Mouse (Mus musculus) gastrocnemius, postnatal 36 days (tissue): ENCODE results near the gene Rnpep. TPM values are rescaled to one million over a fixed set of nuclear protein-coding genes. Genes with fewer than 3 reads are reported as not detected.
"Not testable (repeated sequence)": the region's sequence is repeated elsewhere in the genome, so short reads cannot be mapped to it uniquely, and the experiment has no call there.

ENCODE experiments used
- DNase-seq, 2 experiments: peaks; one replicate each; pipeline ENCODE4 v3.0.0; 2022
- intact Hi-C: fragments of 180-260 bp; cut with DNase I; formaldehyde crosslinking; loops from one replicate; pipeline ENCODE4 v1.15.1; 2025
- total RNA-seq, 2 experiments: library from RNA; stranded (reverse); gene quantifications; 2 replicates each; pipeline ENCODE4 v1.2.3; 2021

Rnpep gene
- total RNA-seq, 2 experiments from 2014 or later = 11.1 to 11.3 TPM

- intact Hi-C loops = no loop called here
- DNase-seq = no peak
Measured at GRCm38 (mm10) chr1:135262329-135262728, 21.6 kb downstream of the Rnpep start.

- intact Hi-C loops = no loop called here
Measured at GRCm38 (mm10) chr1:135260931-135261330, 23.0 kb downstream of the Rnpep start.

GRCm38 (mm10) chr1:135259128-135259436 lies 24.8 kb downstream of the Rnpep start:
- intact Hi-C loops = loop anchor here (1.0 to 2.0 kb wide), 2 partner anchors 87 to 110 kb away; no protein-coding TSS in a partner anchor
- DNase-seq = peak; percentile 49 to 73

More at GRCm38 (mm10) chr1:135260931-135261330, 23.0 kb downstream of the Rnpep start:
- DNase-seq = no peak

GRCm38 (mm10) chr1:135258380-135259127 lies 25.3 kb downstream of the Rnpep start, which contains the start of gene Elf3:
Gene Elf3, minus strand, starts transcription at chr1:135258568.
- DNase-seq = no peak
- intact Hi-C loops = loop anchor here (1.0 to 2.0 kb wide), 2 partner anchors 86 to 110 kb away; no protein-coding TSS in a partner anchor

GRCm38 (mm10) chr1:135256299-135256698 lies 27.6 kb downstream of the Rnpep start:
- DNase-seq = no peak
- intact Hi-C loops = no loop called here

- intact Hi-C loops = no loop called here
- DNase-seq = no peak
Measured at GRCm38 (mm10) chr1:135252854-135253253, 31.0 kb downstream of the Rnpep start.

- intact Hi-C loops = no loop called here
- no peak for DNase-seq
Measured at GRCm38 (mm10) chr1:135251405-135251804, 32.5 kb downstream of the Rnpep start.

GRCm38 (mm10) chr1:135250706-135251105 lies 33.2 kb downstream of the Rnpep start:
- no peak for DNase-seq
- intact Hi-C loops = no loop called here

- no peak for DNase-seq
- intact Hi-C loops = no loop called here
Measured at GRCm38 (mm10) chr1:135248434-135248850, 35.4 kb downstream of the Rnpep start.

GRCm38 (mm10) chr1:135244014-135244413 lies 39.9 kb downstream of the Rnpep start:
- no peak for DNase-seq
- intact Hi-C loops = no loop called here

GRCm38 (mm10) chr1:135240206-135240605 lies 43.7 kb downstream of the Rnpep start:
- DNase-seq, intact Hi-C loops: not testable (repeated sequence)

- intact Hi-C loops = no loop called here
- DNase-seq = no peak
Measured at GRCm38 (mm10) chr1:135237131-135237851, 46.6 kb downstream of the Rnpep start.

GRCm38 (mm10) chr1:135234771-135235170 lies 49.1 kb downstream of the Rnpep start:
- intact Hi-C loops = no loop called here
- DNase-seq = no peak

GRCm38 (mm10) chr1:135233961-135234360 lies 49.9 kb downstream of the Rnpep start:
- no peak for DNase-seq
- intact Hi-C loops = no loop called here

GRCm38 (mm10) chr1:135231878-135232277 lies 52.0 kb downstream of the Rnpep start:
- intact Hi-C loops = not testable (repeated sequence)

GRCm38 (mm10) chr1:135227339-135227950 lies 56.4 kb downstream of the Rnpep start:
- intact Hi-C loops = no loop called here

More at GRCm38 (mm10) chr1:135231878-135232277, 52.0 kb downstream of the Rnpep start:
- DNase-seq = not testable (repeated sequence)

GRCm38 (mm10) chr1:135224981-135225604 lies 58.8 kb downstream of the Rnpep start:
- intact Hi-C loops = no loop called here
- DNase-seq = no peak

More at GRCm38 (mm10) chr1:135227339-135227950, 56.4 kb downstream of the Rnpep start:
- DNase-seq = no peak

GRCm38 (mm10) chr1:135224147-135224546 lies 59.7 kb downstream of the Rnpep start:
- intact Hi-C loops = no loop called here
- DNase-seq = no peak

- intact Hi-C loops = no loop called here
- no peak for DNase-seq
Measured at GRCm38 (mm10) chr1:135217607-135218233, 66.2 kb downstream of the Rnpep start.
